Mouse (Mus musculus) stomach, embryonic 16.5 days (tissue): ENCODE data around the gene Ankrd44. TPM values are rescaled to one million over a fixed set of nuclear protein-coding genes. Genes with fewer than 3 reads are reported as not detected.

ENCODE experiments used
- ATAC-seq: fragments of 200-750 bp; cut with Nextera tagmentation; 2 replicates; pipeline ENCODE4 v1.8.0; 2017; ENCODE audit warnings: moderate number of reproducible peaks, moderate TSS enrichment; ENCODE audit not compliant: insufficient read depth, low FRiP score
- H3K27ac ChIP-seq: fragments of 300-500 bp; sonication (generic); 2 replicates; pipeline ENCODE4 v1.5.1; 2014; ENCODE audit warnings: low read length
- H3K27me3 ChIP-seq: fragments of 300-500 bp; sonication (generic); 2 replicates; pipeline ENCODE4 v1.6.1; 2014; ENCODE audit warnings: low read length, control low read depth, mixed read lengths; ENCODE audit not compliant: control insufficient read depth, insufficient read depth
- H3K36me3 ChIP-seq: fragments of 300-500 bp; sonication (generic); 2 replicates; pipeline ENCODE4 v1.6.1; 2014; ENCODE audit warnings: low read length; ENCODE audit not compliant: control insufficient read depth, insufficient read depth
- H3K4me1 ChIP-seq: fragments of 300-500 bp; sonication (generic); 2 replicates; pipeline ENCODE4 v1.6.1; 2014; ENCODE audit warnings: low read length, control low read depth, mixed read lengths; ENCODE audit not compliant: control insufficient read depth, insufficient read depth
- H3K4me2 ChIP-seq: fragments of 300-500 bp; sonication (generic); 2 replicates; pipeline ENCODE4 v1.6.1; 2014; ENCODE audit warnings: low read depth, low read length, mixed read lengths
- H3K4me3 ChIP-seq: fragments of 300-500 bp; sonication (generic); replicated peaks from 2 replicates; pipeline ENCODE4 v1.5.1; 2014; ENCODE audit warnings: mild to moderate bottlenecking, low read length
- H3K9ac ChIP-seq: fragments of 300-500 bp; sonication (generic); 2 replicates; pipeline ENCODE4 v1.6.1; 2014; ENCODE audit warnings: low read length
- H3K9me3 ChIP-seq: fragments of 300-500 bp; sonication (generic); replicated peaks from 2 replicates; pipeline ENCODE4 v1.6.1; 2016; ENCODE audit warnings: low read length, control low read depth; ENCODE audit not compliant: control insufficient read depth
- WGBS: fragments of 180-500 bp; shearing (Covaris S2); extraction: QIAGEN DNeasy Blood & Tissue Kit; methylation state at CpG from one replicate; pipeline ENCODE4 v1.1.7; 2014; 5-methylcytosine and 5-hydroxymethylcytosine counted together
- polyA plus RNA-seq: library from polyadenylated mRNA; unstranded; fragments of >200 nt; fragmentation: Nextera tagmentation; extraction: Ambion mirVana; gene quantifications from 2 replicates; pipeline ENCODE4 v1.2.1, GENCODE M21; 2015

The Ankrd44 gene
- polyA plus RNA-seq, 1 experiment from 2014 or later: 14.5 TPM

GRCm38 (mm10) chr1:54806116-54806850 is 119.9 kb downstream of the Ankrd44 start:
- Histone ChIP-seq H3K4me1 (0 out of 2 replicates have a peak, but pooled peaks cover 5% of the 10 kb centered on the region), H3K27me3 (no peaks in the 10 kb centered on the region), H3K27ac (no peak overlapping the region), H3K4me3 (no peak overlapping the region), H3K36me3 (no peaks in the 10 kb centered on the region), H3K9me3 (no peaks in the 10 kb centered on the region), H3K9ac (no peak overlapping the region), H3K4me2 (no peak overlapping the region)
- ATAC-seq: no peak
- WGBS: 84% methylated on average over 2 of the region's 2 CpGs

- no peaks in the 10 kb centered on the region for H3K27me3 ChIP-seq
- no peak overlapping the region for H3K4me2 ChIP-seq
- H3K4me3 ChIP-seq: no peak overlapping the region
- ATAC-seq: no peak
- no peaks in the 10 kb centered on the region for H3K4me1 ChIP-seq
- WGBS: 91% methylated on average over 9 of the region's 9 CpGs
- H3K9me3 ChIP-seq: no peaks in the 10 kb centered on the region
- H3K9ac ChIP-seq: no peak overlapping the region
- H3K36me3 ChIP-seq: no peaks in the 10 kb centered on the region
- no peak overlapping the region for H3K27ac ChIP-seq
These were observed 121.8 kb downstream of the Ankrd44 start for GRCm38 (mm10) chr1:54804406-54804805.

GRCm38 (mm10) chr1:54802703-54803102 is 123.5 kb downstream of the Ankrd44 start:
- Histone ChIP-seq H3K36me3 (no peaks in the 10 kb centered on the region), H3K4me1 (no peaks in the 10 kb centered on the region), H3K27me3 (no peaks in the 10 kb centered on the region), H3K9me3 (no peaks in the 10 kb centered on the region), H3K9ac (no peak overlapping the region), H3K27ac (no peak overlapping the region), H3K4me2 (no peak overlapping the region), H3K4me3 (no peak overlapping the region)
- 69% methylated on average over 11 of the region's 11 CpGs for WGBS
- no peak for ATAC-seq

GRCm38 (mm10) chr1:54801256-54801655 is 124.9 kb downstream of the Ankrd44 start:
- H3K4me3 ChIP-seq: no peak overlapping the region
- WGBS: 72% methylated on average over 2 of the region's 3 CpGs
- no peaks in the 10 kb centered on the region for H3K36me3 ChIP-seq
- H3K27me3 ChIP-seq: no peaks in the 10 kb centered on the region
- no peak for ATAC-seq
- H3K9ac ChIP-seq: no peak overlapping the region
- H3K27ac ChIP-seq: no peak overlapping the region
- no peak overlapping the region for H3K4me2 ChIP-seq
- no peaks in the 10 kb centered on the region for H3K4me1 ChIP-seq
- H3K9me3 ChIP-seq: no peaks in the 10 kb centered on the region

- H3K27ac ChIP-seq: no peak overlapping the region
- WGBS: 45% methylated on average over 1 of the region's 1 CpGs
- ATAC-seq: no peak
- no peaks in the 10 kb centered on the region for H3K27me3 ChIP-seq
- no peaks in the 10 kb centered on the region for H3K4me1 ChIP-seq
- no peaks in the 10 kb centered on the region for H3K9me3 ChIP-seq
- no peak overlapping the region for H3K9ac ChIP-seq
- no peaks in the 10 kb centered on the region for H3K36me3 ChIP-seq
- no peak overlapping the region for H3K4me2 ChIP-seq
- H3K4me3 ChIP-seq: no peak overlapping the region
These were observed 126.8 kb downstream of the Ankrd44 start for GRCm38 (mm10) chr1:54799421-54799820.

GRCm38 (mm10) chr1:54798415-54798814 is 127.8 kb downstream of the Ankrd44 start:
- Histone ChIP-seq H3K4me1 (peaks cover 4% of the 10 kb centered on the region; the same call in 1 of the 2 replicates), H3K36me3 (no peaks in the 10 kb centered on the region), H3K4me2 (no peak overlapping the region), H3K27ac (no peak overlapping the region), H3K9ac (no peak overlapping the region), H3K4me3 (no peak overlapping the region), H3K27me3 (no peaks in the 10 kb centered on the region), H3K9me3 (no peaks in the 10 kb centered on the region)
- 74% methylated on average over 3 of the region's 3 CpGs for WGBS
- ATAC-seq: no peak

- peaks cover 5% of the 10 kb centered on the region; the same call in 1 of the 2 replicates for H3K4me1 ChIP-seq
- 95% methylated on average over 2 of the region's 2 CpGs for WGBS
- ATAC-seq: no peak
- no peak overlapping the region for H3K9ac ChIP-seq
- H3K9me3 ChIP-seq: no peaks in the 10 kb centered on the region
- no peaks in the 10 kb centered on the region for H3K36me3 ChIP-seq
- no peak overlapping the region for H3K4me2 ChIP-seq
- peak overlapping the region; percentile 35; the same call in 1 of the 2 replicates for H3K27ac ChIP-seq
- no peaks in the 10 kb centered on the region for H3K27me3 ChIP-seq
- H3K4me3 ChIP-seq: no peak overlapping the region
These were observed 131.5 kb downstream of the Ankrd44 start for GRCm38 (mm10) chr1:54794709-54795108.

GRCm38 (mm10) chr1:54791406-54791805 is 134.8 kb downstream of the Ankrd44 start:
- no peak for ATAC-seq
- WGBS: 62% methylated on average over 3 of the region's 3 CpGs
- H3K9me3 ChIP-seq: no peaks in the 10 kb centered on the region
- no peak overlapping the region for H3K4me3 ChIP-seq
- no peak overlapping the region for H3K4me2 ChIP-seq
- peaks cover 5% of the 10 kb centered on the region; the same call in 1 of the 2 replicates for H3K4me1 ChIP-seq
- H3K36me3 ChIP-seq: no peaks in the 10 kb centered on the region
- no peaks in the 10 kb centered on the region for H3K27me3 ChIP-seq
- no peak overlapping the region for H3K9ac ChIP-seq
- no peak overlapping the region for H3K27ac ChIP-seq

- H3K27ac ChIP-seq: no peak overlapping the region
These were observed 136.7 kb downstream of the Ankrd44 start for GRCm38 (mm10) chr1:54789327-54789960.

More at GRCm38 (mm10) chr1:54789327-54789960, 136.7 kb downstream of the Ankrd44 start:
- no peaks in the 10 kb centered on the region for H3K36me3 ChIP-seq
- H3K4me2 ChIP-seq: no peak overlapping the region
- no peaks in the 10 kb centered on the region for H3K27me3 ChIP-seq
- no peak overlapping the region for H3K9ac ChIP-seq
- no peak overlapping the region for H3K4me3 ChIP-seq
- H3K9me3 ChIP-seq: no peaks in the 10 kb centered on the region
- peaks cover 5% of the 10 kb centered on the region; the same call in 1 of the 2 replicates for H3K4me1 ChIP-seq
- ATAC-seq: no peak
- 69% methylated on average over 7 of the region's 7 CpGs for WGBS
